Mouse (Mus musculus): Measurements from ENCODE around the gene 2310030G06Rik.

GRCm38 (mm10) chr9:50727171-50727924, 19.0 kb downstream of the 2310030G06Rik start:
- TF ChIP-seq CHD2 (IDR thresholded peaks at IDR 0.05; ENCODE audit: low read depth, low read length) = no peak
- no peak for TF ChIP-seq ZC3H11A (IDR thresholded peaks at IDR 0.05; ENCODE audit: borderline replicate concordance, low read depth, low read length)

All from ES-E14 (cell line).